Mouse (Mus musculus): Measurements from ENCODE around the gene Snx22.

Snx22 gene

DNA sequence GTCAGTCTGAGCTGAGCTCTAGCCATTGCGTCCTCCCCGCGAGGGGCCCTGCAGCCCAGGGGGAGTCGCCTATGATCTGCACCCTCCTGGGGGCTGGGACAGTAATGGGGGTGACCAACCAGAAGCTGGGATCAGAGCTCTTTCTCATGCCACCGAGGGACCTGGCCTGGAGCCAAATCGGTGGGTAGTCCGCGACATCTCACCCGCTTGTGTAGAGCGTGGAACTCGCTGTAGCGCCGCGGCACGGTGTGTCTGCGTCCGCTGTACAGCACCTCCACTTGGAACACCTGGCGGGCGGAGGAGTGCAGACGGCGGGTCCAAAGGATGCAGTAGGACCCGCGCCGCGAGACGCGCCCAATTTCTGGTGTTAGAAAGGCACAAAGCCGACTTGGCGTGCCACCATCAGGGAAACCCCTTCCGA is 538 bp downstream of the Snx22 start:
- DNase-seq (ENCODE audit: low spot score): no peak

DNA sequence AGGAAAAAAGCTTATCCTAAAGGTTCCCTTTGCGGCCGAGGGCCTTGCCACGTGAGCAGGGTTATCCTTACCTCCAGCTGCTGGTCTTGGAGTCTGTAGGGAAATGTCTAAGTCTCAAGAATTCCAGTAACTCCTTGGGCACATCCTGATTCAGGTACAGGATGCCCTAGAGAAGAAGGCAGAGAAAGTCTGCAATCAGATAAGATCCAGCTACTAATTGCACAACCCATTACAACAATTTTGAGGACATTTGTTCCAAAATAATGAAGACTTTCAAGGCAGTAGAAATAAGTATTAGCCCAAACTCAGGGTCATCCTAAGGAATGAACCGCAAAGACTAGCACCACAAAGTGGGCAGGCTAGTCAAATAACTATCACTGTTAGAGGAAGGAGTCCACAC is 1.5 kb downstream of the Snx22 start:
- no peak for DNase-seq (ENCODE audit: low spot score)

DNA sequence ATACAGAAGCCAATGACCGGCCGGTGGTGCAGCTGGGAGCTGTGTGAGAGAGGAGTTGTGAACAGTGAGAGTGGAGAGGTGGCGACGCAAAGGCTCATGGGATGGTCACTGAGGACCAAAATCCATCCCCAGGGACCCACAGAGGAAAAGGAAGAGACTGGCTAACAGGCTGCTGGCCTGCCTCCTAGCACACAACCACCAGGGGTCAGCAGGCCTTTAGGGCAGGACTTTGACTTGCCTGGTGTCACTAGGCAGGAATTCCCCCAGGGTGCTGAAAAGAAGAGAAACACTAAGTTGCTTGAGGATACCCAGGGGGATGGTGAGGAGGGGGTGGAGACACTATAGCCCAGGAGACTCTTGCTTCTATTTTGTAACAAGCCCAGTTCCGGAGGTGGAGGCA is 2.0 kb downstream of the Snx22 start:
- peak; percentile 50 for DNase-seq (ENCODE audit: low spot score)

DNA sequence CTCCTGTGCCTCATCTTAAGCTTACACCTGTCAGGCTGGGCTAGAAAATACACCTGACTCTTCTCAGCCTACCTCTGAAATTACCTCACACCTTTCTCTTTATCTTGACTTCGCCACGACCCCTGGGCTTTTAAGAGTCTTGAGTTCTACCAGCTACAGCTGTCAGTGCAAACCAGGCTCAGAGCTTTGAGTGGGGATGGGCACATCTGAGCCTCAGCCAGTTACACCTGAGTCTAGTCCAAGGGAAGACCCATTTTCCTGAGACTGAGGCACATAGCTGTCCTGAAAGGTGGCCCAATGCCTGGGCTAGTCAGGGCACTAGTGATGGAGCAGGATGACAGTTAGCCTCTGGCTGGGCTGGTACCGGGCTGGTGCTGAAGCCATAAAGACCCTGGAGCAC is 2.7 kb downstream of the Snx22 start:
- no peak for DNase-seq (ENCODE audit: low spot score)

DNA sequence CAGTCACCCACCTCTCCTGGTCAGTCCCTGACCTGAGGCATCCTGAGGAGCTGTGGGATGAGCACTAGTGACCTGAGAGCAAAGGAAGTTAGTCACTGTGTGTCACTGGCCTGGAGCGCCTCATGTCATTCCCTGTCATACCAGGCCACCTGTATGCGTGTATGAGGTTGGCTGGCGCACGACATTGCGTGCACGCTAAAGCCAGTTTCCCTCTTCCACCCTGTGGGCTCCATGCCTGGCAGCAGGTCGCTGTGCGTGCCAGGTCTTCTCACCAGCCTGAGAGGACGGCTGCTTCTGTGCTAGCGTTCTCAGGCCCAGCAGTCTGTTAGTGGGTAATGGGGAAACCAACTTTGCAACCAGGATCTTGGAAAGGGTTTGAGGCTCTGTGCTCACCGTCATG is 5.2 kb downstream of the Snx22 start:
- no peak for DNase-seq (ENCODE audit: low spot score)

DNA sequence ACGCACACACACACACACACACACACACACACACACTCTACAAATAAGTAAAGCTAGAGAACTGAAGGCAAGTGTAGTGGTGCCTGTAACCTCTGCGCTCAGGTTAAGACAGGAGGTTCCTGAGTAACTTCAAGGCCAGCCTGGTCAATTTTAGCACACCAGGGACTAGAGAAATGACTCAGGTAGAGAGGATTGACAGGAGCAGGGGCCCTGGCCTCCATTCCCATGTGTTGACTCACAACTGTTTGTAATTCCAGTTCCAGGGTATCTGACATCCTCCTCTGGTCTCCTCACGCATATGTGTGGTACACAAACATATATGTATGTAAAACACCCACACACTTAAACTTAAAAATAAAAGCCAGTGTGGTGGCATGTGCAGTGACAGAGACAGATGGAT is 6.1 kb downstream of the Snx22 start:
- no peak for DNase-seq (ENCODE audit: low spot score)

DNA sequence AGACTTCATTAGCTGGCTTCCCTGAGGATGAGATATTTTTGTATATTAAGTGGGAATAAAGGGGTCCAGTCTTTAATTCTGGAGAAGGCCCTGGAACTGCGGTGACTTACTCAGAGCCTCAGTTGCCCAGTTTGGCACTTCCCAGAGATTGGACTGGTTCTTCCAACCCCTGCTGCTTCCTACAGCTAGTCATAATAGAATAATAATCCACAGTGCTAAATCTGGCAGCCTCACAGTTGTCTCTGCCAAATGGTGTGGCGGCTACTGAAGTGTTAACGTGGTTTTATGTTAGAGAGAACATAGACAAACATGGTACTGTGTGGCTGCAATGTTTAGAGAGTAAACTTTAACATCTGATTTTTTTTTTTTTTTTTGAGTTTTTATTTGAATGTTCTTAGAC is 7.9 kb downstream of the Snx22 start:
- no peak for DNase-seq (ENCODE audit: low spot score)

DNA sequence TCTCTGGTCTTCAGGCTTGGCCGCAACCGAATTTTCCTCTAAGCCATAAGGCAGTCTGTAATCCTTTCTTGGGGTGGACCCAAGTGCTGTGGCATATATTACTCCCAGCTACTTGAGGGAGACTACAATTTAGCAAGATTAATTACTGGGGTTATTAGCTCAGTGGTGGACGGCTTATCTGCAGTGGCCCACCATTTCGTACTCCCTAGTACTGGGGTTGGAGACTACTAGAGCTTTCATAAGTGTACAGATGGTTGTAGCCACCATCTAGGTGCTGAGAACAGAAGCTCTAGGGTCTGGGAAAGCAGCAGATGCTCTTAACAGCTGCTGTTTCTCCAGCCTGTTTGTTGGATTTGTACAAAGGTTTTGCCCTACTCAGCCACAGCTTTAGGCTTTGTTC is 8.5 kb downstream of the Snx22 start:
- DNase-seq (ENCODE audit: low spot score): no peak

DNA sequence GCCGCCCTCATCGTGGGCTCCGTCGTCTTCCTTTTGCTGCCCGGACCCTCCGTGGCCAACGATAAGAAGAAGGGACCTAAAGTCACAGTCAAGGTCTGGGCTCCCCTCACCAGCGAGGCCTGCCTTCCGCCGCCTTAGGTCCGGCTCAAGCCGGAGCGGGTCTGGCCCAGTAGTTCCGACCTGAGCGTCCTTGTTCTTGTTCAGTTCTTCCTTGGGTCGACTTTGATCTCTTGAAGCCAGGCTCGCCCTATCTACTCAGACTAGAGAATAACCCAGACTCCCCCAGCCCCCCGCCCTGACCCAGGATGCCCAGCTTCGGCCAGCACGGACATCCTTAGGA is 9.2 kb downstream of the Snx22 start:
- no peak for DNase-seq (ENCODE audit: low spot score)

DNA sequence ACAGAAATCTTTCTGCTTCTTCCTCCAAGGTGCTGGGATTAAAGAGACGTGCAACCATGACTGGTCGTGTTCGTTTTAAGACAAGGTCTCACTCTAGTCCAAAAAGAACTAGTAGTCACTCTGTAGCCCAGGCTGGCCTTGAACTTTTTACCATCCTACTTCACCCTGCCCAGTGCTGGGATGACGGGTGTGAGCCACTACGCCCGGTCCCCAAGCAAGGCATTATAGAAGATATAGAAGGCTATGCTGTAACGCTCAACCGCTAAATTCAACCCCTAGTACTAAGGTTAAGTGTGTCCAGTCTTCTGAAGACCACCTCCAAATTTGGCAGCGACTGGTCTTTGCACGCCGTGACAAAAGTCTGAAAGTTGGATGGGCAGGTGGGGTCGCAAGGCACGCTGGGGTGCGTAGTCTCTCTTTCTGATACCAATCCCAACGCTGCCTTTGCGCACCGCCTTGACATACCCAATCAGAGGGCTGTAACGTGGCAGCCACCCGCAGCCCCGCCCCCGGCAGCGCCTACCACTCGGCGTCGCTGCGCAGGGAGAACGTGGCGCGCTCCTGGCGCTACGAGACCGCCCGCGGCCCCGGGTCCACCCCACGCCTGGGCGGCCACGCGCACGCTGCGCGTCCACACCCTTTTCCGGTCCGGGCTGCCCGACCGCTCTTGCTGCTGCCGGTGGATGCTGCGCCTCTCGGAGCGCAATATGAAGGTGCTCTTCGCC is 9.8 kb downstream of the Snx22 start, which contains the start of gene Ppib:
Ppib (plus strand) TSS at position 640 of the 725 bp plus-strand sequence.
- peak; percentile 98 for DNase-seq (ENCODE audit: low spot score)

DNA sequence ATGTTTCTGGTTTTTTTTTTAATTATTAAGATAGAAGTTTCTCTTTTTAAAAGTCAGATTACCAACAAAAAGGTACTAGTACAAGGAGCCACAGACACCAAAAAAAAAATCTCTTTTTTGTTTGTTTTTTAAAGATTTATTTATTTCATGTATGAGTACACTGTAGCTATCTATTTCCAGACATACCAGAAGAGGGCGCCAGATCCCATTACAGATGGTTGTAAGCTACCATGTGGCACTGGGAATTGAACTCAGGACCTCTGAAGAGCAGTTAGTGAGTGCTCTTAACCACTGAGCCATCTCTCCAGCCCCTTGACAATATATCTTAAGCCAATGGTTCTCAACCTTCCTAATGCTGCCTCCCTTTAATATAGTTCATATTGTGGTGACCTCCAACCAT is 15.9 kb downstream of the Snx22 start:
- DNase-seq (ENCODE audit: low spot score): no peak

DNA sequence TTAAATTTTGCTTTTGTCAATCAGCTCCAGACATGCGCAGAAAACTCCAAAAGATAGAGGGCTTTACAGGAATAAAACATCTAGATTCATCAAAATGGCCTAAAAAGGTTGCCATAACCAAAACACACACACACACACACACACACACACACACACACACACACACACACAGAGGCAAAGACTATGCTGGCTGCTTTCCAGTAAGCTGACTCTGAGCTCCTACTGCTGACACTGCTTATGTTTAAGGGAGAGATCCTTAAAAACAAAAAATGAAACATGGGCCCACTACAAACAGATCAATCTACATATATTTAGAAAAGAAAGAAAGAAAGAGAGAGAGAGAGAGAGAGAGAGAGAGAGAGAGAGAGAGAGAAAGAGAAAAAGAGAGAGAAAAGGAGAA is 16.8 kb downstream of the Snx22 start:
- no peak for DNase-seq (ENCODE audit: low spot score)

DNA sequence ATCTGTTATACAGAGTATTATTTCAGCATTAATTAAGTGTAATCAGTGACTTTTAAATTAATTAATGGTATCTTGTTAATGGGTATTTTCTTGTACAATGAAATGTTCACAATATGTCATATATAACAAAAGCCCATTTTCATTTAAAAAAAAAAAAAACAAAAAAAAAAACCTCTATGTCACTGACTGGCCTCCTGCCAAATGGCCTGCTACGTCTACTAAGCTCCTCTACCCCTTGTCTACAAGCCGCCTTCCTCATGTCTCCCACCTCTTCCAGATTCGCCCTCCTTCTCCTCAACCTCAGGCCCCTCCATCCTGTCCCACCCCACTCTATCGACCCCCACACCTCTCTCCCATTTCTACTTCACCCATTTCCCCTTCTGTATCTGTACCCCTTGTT is 18.0 kb downstream of the Snx22 start:
- DNase-seq (ENCODE audit: low spot score): no peak

DNA sequence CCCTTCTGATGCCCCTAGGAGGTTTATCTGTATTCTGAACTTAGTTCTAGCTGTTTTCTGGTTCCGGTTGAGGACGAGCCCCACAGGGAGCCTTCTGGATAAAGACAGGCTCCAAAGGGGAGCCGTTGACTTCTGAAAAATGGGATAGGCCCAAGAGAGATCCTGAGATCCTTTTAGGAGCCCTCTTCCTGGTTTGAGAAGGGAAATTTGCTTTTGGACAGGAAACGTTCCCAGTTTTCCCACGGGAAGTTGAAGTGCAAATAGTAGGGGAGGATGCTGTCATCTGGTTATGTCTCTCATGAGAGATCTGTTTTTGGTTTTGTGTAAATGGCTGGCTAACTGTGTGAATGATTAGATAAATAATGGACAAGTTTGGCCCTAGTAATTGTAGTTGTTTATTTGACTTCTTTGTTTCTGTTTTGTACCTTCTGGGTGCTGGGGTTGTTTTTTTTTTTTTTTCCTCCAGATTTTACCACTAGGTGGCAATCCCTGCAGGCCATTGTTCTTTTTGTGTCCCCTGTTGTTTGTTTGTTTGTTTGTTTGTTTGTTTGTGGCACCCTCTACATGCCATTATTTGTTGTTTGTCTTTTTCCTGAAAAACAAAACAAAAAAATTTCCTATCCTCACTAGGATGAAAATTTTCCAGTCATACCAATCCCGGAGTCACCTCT is 19.5 kb downstream of the Snx22 start:
- DNase-seq (ENCODE audit: low spot score): no peak

DNA sequence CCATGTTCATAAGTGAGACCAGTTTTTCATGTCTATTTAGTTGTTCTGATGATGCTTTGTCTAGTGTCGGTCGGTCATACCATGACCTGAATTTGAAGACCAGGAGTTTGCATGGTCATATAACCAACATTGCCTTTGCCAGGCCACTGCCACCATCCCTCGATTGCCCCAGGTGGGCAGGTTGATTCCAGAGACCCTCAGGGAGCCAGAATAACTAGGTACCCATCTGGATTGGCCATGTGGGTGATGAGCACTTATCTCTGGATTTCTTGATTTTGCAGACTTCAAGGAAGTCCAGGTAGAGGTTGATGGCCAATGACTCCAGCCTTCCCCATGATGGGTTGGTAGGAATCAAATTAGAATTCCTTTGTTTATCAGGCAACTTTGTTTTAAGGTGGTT is 26.3 kb downstream of the Snx22 start:
- no peak for DNase-seq (ENCODE audit: low spot score)

DNA sequence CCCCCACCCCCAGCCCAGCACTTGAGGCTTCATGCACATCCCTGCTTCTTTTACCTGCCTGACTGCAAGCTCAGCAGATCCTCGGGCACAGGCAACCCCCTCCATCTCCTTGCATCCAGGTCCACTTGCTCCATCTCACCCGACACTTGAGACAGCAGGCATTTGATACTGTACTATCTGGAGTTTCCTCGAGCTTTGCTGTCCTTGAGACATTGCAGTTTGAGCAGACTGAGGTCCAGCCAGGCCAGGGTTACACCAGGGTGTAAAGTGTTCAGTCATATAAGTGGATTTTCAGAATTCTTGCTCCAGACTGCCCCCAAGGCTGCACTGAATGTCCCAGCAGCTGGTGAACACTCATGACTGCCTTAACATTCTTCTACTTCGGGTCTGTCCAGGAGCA is 27.2 kb downstream of the Snx22 start:
- DNase-seq (ENCODE audit: low spot score): peak; percentile 15

DNA sequence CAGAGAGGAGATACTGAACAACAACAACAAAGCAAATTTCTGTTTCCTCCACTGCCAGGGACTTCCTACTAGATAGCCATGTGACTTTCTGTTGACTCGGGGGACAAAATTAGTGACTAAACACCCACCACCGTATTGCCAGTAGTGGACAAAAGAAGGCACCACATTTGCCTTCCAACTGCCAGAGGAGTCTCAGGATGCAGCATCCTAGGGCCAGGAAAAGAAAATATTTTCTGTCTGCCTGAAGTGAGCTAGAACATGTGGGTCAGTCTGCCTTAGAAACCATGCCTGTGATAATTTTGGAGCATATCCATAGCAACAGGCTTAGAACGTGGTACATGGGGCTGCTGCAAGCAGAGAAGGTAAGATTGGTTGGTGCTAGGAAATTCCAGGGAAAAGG is 28.7 kb downstream of the Snx22 start:
- DNase-seq (ENCODE audit: low spot score): no peak

DNA sequence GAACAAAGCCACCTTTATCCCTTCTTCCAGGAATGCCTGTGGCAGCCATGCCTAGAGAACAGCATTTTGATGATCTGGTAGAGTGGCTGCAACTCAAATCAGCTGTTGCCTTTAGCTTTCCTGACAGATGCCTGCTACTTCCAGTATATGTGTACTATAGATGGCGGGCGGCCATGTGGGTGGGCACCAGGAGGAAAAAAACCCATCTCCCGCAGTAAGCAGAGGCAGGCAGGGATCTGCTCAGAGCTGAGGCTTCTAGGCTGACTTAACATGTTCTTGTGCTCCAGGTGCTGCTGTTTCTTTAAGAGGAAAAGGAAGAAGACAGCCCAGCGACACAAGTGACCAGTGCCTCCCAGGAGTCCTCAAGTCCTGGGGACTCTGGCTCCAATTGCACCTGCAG is 30.2 kb downstream of the Snx22 start:
- no peak for DNase-seq (ENCODE audit: low spot score)

DNA sequence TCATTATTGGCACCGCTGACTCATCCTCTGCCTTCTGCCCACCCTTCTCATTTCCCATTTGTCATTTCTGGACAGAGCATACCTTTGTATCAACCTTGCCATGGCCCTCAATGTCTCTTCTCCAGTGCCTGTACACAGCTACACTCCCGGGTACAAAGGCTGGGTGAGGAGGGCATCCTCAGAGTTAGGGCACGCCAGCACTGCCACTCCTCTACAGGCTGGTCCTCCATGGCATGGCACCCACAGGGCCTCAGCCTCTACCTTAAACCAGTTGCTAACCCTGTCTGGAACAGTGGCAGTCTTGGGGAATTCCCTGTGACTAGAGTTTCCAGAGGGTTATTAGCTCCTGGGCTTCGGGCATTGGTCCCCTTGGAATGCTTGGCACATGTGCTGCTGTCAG is 30.9 kb downstream of the Snx22 start:
- no peak for DNase-seq (ENCODE audit: low spot score)

DNA sequence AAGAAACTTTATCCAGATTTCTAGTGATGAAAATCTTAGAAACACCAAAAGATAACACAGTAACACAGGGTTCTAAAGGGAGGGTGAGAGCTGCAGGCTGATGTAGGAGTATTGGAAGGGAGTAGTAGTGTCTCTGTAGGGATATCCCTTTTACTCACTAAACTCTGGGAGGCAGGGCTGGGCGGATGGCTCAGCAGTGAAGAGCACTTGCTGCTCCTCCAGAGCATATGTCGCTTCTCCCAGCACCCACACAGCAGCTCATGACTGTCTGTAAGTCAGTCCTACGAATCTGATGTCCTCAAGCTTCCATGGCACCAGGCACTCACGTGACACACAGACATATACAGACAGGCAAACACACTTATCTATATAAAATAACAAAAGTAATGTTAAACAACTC is 31.4 kb downstream of the Snx22 start:
- no peak for DNase-seq (ENCODE audit: low spot score)

DNA sequence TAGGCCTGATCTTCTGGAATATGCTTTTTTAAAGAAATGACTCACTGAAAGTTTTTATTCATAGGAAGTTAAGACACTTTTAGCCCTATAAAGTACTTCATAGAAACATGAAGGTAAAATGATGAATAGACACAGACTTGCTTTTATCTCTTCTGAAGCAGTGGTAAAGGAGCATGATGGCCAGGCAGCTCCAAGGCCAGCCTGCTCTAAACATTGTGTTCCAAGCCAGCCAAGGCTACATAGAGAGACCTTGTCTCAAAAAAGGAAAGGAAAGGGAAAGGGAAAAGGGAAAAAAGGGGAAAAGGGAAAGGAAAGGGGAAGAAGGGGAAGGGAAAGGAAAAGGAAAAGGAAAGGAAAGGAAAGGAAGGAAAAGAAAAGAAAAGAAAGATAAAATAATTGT is 48.9 kb downstream of the Snx22 start:
- no peak for DNase-seq (ENCODE audit: low spot score)
